Mouse (Mus musculus) intestine, embryonic 15.5 days (tissue): ENCODE measurements around the gene Gnmt. TPM values are rescaled to one million over a fixed set of nuclear protein-coding genes. Genes with fewer than 3 reads are reported as not detected.
A peak's percentile ranks its signal among the peaks of the same experiment; 100 is the strongest.

Source experiments
- ATAC-seq: fragments of 200-750 bp; cut with Nextera tagmentation; 2 replicates; pipeline ENCODE4 v1.8.0; 2017; ENCODE audit warnings: moderate TSS enrichment, moderate library complexity
- H3K27ac ChIP-seq: fragments of 300-500 bp; sonication (generic); 2 replicates; pipeline ENCODE4 v1.5.1; 2015; ENCODE audit warnings: mild to moderate bottlenecking, inconsistent platforms
- H3K27me3 ChIP-seq: fragments of 300-500 bp; sonication (generic); replicated peaks from 2 replicates; pipeline ENCODE4 v1.6.1; 2015; ENCODE audit warnings: inconsistent platforms
- H3K36me3 ChIP-seq: fragments of 300-500 bp; sonication (generic); 2 replicates; pipeline ENCODE4 v1.6.1; 2015; ENCODE audit warnings: inconsistent platforms
- H3K4me1 ChIP-seq: fragments of 300-500 bp; sonication (generic); replicated peaks from 2 replicates; pipeline ENCODE4 v1.6.1; 2015; ENCODE audit warnings: inconsistent platforms
- H3K4me2 ChIP-seq: fragments of 300-500 bp; sonication (generic); replicated peaks from 2 replicates; pipeline ENCODE4 v1.6.1; 2015; ENCODE audit warnings: mild to moderate bottlenecking, inconsistent platforms
- H3K4me3 ChIP-seq: fragments of 300-500 bp; sonication (generic); replicated peaks from 2 replicates; pipeline ENCODE4 v1.5.1; 2015; ENCODE audit warnings: inconsistent platforms
- H3K9ac ChIP-seq: fragments of 300-500 bp; sonication (generic); 2 replicates; pipeline ENCODE4 v1.6.1; 2015; ENCODE audit warnings: inconsistent platforms
- H3K9me3 ChIP-seq: fragments of 300-500 bp; sonication (generic); 2 replicates; pipeline ENCODE4 v1.6.1; 2016; ENCODE audit warnings: inconsistent platforms
- WGBS: fragments of 180-500 bp; shearing (Covaris S2); methylation state at CpG from one replicate; pipeline ENCODE4 v1.1.7; 2015; 5-methylcytosine and 5-hydroxymethylcytosine counted together
- polyA plus RNA-seq: library from polyadenylated mRNA; unstranded; fragments of >200 nt; fragmentation: Nextera tagmentation; extraction: Ambion mirVana; gene quantifications from 2 replicates; pipeline ENCODE4 v1.2.1, GENCODE M21; 2015

The Gnmt gene
- polyA plus RNA-seq, 1 experiment from 2014 or later, result 3.2 TPM

GRCm38 (mm10) chr17:46698515-46698914 lies 30.5 kb downstream of the Gnmt start:
- no peak overlapping the region for H3K4me2 ChIP-seq
- WGBS, result 84% methylated on average over 6 of the region's 6 CpGs
- no peak overlapping the region for H3K9ac ChIP-seq
- H3K4me1 ChIP-seq, result peaks cover 29% of the 10 kb centered on the region
- no peak overlapping the region for H3K27ac ChIP-seq
- no peak overlapping the region for H3K4me3 ChIP-seq
- peaks cover 5% of the 10 kb centered on the region; the same call in 1 of the 2 replicates for H3K36me3 ChIP-seq
- no peaks in the 10 kb centered on the region for H3K9me3 ChIP-seq
- H3K27me3 ChIP-seq, result no peaks in the 10 kb centered on the region
- no peak for ATAC-seq

GRCm38 (mm10) chr17:46694517-46695063 lies 34.4 kb downstream of the Gnmt start:
- H3K27me3 ChIP-seq, result no peaks in the 10 kb centered on the region
- no peak overlapping the region for H3K27ac ChIP-seq
- no peaks in the 10 kb centered on the region for H3K9me3 ChIP-seq
- 0 out of 2 replicates have a peak, but pooled peaks cover 2% of the 10 kb centered on the region for H3K4me1 ChIP-seq
- 85% methylated on average over 1 of the region's 1 CpGs for WGBS
- H3K9ac ChIP-seq, result no peak overlapping the region
- H3K4me3 ChIP-seq, result no peak overlapping the region
- ATAC-seq, result no peak
- H3K36me3 ChIP-seq, result peaks cover 3% of the 10 kb centered on the region; the same call in 1 of the 2 replicates
- no peak overlapping the region for H3K4me2 ChIP-seq

DNA sequence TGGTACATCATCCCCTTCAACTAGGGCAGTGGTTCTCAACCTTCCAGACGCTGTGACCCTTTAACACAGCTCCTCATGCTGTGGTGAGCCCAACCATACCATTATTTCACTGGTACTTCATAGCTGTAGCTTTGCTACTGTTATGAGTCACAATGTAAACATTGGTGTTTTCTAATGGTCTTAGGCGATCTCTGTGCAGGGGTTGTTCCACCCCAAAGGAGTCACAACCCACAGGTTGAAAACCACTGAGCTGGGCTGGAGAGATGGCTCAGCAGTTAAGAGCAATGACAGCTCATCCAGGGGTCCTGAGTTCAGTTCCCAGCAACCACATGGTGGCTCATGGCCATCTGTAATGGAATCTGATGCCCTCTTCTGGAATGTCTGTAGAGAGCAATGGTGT lies 37.6 kb downstream of the Gnmt start:
- H3K4me1 ChIP-seq, result no peaks in the 10 kb centered on the region
- 74% methylated on average over 2 of the region's 2 CpGs for WGBS
- no peak overlapping the region for H3K4me2 ChIP-seq
- H3K36me3 ChIP-seq, result peaks cover 14% of the 10 kb centered on the region
- no peaks in the 10 kb centered on the region for H3K9me3 ChIP-seq
- no peak for ATAC-seq
- H3K9ac ChIP-seq, result no peak overlapping the region
- no peak overlapping the region for H3K4me3 ChIP-seq
- no peaks in the 10 kb centered on the region for H3K27me3 ChIP-seq
- no peak overlapping the region for H3K27ac ChIP-seq

DNA sequence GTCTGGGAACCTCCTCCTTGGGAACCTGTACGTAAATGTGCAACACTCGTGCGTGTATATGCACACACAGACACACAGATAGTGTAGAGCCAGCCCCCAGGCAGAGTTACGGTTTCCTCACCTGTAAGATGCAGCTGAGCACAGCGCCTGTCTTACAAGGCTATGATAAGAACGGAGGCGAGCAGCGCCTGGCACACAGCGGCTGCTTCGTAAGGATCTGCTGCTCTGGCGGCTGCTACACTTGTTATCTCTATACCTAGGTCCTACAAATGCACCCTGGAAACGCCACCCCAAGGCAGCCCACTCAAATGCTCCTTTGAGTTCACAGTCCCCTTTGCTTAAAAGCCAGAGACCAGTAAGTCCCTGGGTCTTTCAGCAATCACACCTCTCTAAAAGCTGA lies 38.3 kb downstream of the Gnmt start:
- H3K9ac ChIP-seq, result no peak overlapping the region
- no peak overlapping the region for H3K4me2 ChIP-seq
- no peak for ATAC-seq
- peaks cover 20% of the 10 kb centered on the region for H3K36me3 ChIP-seq
- 90% methylated on average over 12 of the region's 12 CpGs for WGBS
- H3K4me3 ChIP-seq, result no peak overlapping the region
- no peaks in the 10 kb centered on the region for H3K27me3 ChIP-seq
- no peaks in the 10 kb centered on the region for H3K4me1 ChIP-seq
- no peak overlapping the region for H3K27ac ChIP-seq
- H3K9me3 ChIP-seq, result no peaks in the 10 kb centered on the region

- Histone ChIP-seq H3K4me1 (peaks cover 9% of the 10 kb centered on the region), H3K4me2 (no peak overlapping the region), H3K27ac (no peak overlapping the region), H3K27me3 (no peaks in the 10 kb centered on the region), H3K36me3 (peaks cover 46% of the 10 kb centered on the region), H3K4me3 (no peak overlapping the region), H3K9ac (no peak overlapping the region), H3K9me3 (no peaks in the 10 kb centered on the region)
- WGBS, result 89% methylated on average over 6 of the region's 6 CpGs
- no peak for ATAC-seq
Measured at GRCm38 (mm10) chr17:46685913-46686312, 43.1 kb downstream of the Gnmt start.

GRCm38 (mm10) chr17:46682654-46683389 lies 46.1 kb downstream of the Gnmt start:
- no peak overlapping the region for H3K4me3 ChIP-seq
- peaks cover 48% of the 10 kb centered on the region for H3K36me3 ChIP-seq
- H3K27me3 ChIP-seq, result no peaks in the 10 kb centered on the region
- H3K4me2 ChIP-seq, result no peak overlapping the region
- no peak overlapping the region for H3K9ac ChIP-seq
- H3K27ac ChIP-seq, result no peak overlapping the region
- no peak for ATAC-seq
- H3K9me3 ChIP-seq, result no peaks in the 10 kb centered on the region
- H3K4me1 ChIP-seq, result peaks cover 23% of the 10 kb centered on the region
- WGBS, result 80% methylated on average over 16 of the region's 16 CpGs

- ATAC-seq, result no peak
- peak overlapping the region; percentile 54; the same call in 1 of the 2 replicates for H3K27ac ChIP-seq
Measured at GRCm38 (mm10) chr17:46681466-46682118, 47.4 kb downstream of the Gnmt start.

DNA sequence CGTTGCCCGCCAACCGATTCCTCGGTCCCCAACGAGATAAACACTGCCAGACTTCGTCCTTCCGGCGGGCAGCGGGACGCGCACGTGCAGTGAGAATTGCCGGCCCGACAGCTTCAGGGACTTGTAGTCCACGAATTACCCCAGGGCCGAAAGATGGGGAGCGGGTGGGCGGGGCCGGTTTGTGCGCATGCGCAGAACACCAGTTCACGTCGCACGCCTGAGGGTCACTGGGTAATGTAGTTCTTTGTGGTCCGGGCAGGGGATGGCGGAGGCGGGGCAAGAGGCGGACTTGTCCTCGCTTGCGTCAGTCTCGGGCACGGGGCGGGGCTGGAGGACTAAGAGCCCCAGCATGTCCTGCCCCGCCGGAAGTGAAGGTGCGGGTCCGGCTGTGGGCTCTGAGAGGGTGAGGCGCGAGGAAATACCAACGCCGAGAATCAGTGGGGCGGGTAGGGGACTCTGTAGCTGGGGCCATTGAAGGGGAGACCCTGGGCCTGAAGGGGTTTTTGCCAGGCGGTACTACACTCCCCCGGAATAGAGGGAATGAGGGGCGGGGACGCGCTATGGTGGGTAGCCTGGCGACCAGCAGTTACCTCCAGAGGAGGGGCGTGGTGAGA lies 48.1 kb downstream of the Gnmt start, which contains the start of gene Klhdc3:
Gene Klhdc3, minus strand, starts transcription at position 155 of the 614 bp plus-strand sequence.
- ATAC-seq, result peak; percentile 99
- WGBS, result under 1% methylated on average over 49 of the region's 49 CpGs
- Histone ChIP-seq H3K4me3 (peak within 1 kb of the TSS; percentile 89), H3K9me3 (no peaks in the 10 kb centered on the region), H3K27ac (peak within 1 kb of the TSS; percentile 93), H3K4me1 (peaks cover 23% of the 10 kb centered on the region), H3K4me2 (peak within 1 kb of the TSS; percentile 92), H3K27me3 (no peaks in the 10 kb centered on the region), H3K36me3 (peaks cover 47% of the 10 kb centered on the region), H3K9ac (peak within 1 kb of the TSS; percentile 76)

More at GRCm38 (mm10) chr17:46681466-46682118, 47.4 kb downstream of the Gnmt start:
- Histone ChIP-seq H3K4me3 (peak overlapping the region; percentile 89), H3K27me3 (no peaks in the 10 kb centered on the region), H3K9ac (peak overlapping the region; percentile 58), H3K4me1 (peaks cover 23% of the 10 kb centered on the region), H3K4me2 (peak overlapping the region; percentile 92), H3K9me3 (no peaks in the 10 kb centered on the region), H3K36me3 (peaks cover 46% of the 10 kb centered on the region)
- 23% methylated on average over 12 of the region's 12 CpGs for WGBS

- peaks cover 42% of the 10 kb centered on the region for H3K36me3 ChIP-seq
- no peak; the same call in none of the 2 replicates for ATAC-seq
- H3K9me3 ChIP-seq, result no peaks in the 10 kb centered on the region
Measured at GRCm38 (mm10) chr17:46679843-46680759, 48.9 kb downstream of the Gnmt start.

GRCm38 (mm10) chr17:46678911-46679310 lies 50.1 kb downstream of the Gnmt start:
- H3K9ac ChIP-seq, result peak overlapping the region; percentile 76
- no peak for ATAC-seq
- H3K27me3 ChIP-seq, result no peaks in the 10 kb centered on the region
- H3K27ac ChIP-seq, result no peak overlapping the region
- peaks cover 36% of the 10 kb centered on the region for H3K36me3 ChIP-seq
- no peaks in the 10 kb centered on the region for H3K9me3 ChIP-seq
- WGBS, result 53% methylated on average over 9 of the region's 9 CpGs
- H3K4me1 ChIP-seq, result peaks cover 34% of the 10 kb centered on the region
- peak overlapping the region; percentile 71 for H3K4me2 ChIP-seq
- peak overlapping the region; percentile 89; the same call in 1 of the 2 replicates for H3K4me3 ChIP-seq

More at GRCm38 (mm10) chr17:46679843-46680759, 48.9 kb downstream of the Gnmt start:
- Histone ChIP-seq H3K4me3 (peak overlapping the region; percentile 89), H3K27ac (peak overlapping the region; percentile 93), H3K27me3 (no peaks in the 10 kb centered on the region), H3K4me1 (peaks cover 25% of the 10 kb centered on the region), H3K4me2 (peak overlapping the region; percentile 71), H3K9ac (peak overlapping the region; percentile 76)
- under 1% methylated on average over 34 of the region's 34 CpGs for WGBS

DNA sequence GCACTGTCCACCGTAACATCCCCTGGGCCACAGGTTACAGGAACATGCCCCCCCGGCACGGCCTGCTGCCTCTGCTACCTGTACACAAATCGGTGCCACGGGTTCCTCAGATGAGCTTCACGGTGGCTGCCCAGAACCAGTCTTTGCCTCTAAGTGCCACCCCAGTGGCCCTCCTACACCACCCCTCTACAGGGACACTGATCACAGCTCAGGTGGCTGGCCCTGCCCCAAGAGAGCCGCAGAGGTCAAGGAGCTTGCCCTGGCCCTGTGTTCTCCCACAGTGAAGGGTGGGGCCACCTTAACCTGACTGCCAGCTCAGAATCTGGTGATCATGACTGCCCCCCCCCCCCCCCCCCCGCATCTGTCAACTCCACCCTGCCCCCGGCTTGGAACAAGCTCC lies 50.6 kb downstream of the Gnmt start, which contains the start of gene Mea1:
Gene Mea1, plus strand, starts transcription at position 378 of the 400 bp plus-strand sequence.
- Histone ChIP-seq H3K4me3 (peak within 1 kb of the TSS; percentile 89), H3K4me2 (peak within 1 kb of the TSS; percentile 71), H3K9me3 (no peaks in the 10 kb centered on the region), H3K27ac (no peak within 1 kb of the TSS; the same call in 1 of the 2 replicates), H3K36me3 (peaks cover 32% of the 10 kb centered on the region), H3K27me3 (no peaks in the 10 kb centered on the region), H3K4me1 (peaks cover 36% of the 10 kb centered on the region), H3K9ac (peak within 1 kb of the TSS; percentile 76)
- no peak for ATAC-seq
- 82% methylated on average over 8 of the region's 9 CpGs for WGBS
